Mouse (Mus musculus): ENCODE measurements around the gene Tm4sf20. TPM values are rescaled to one million over a fixed set of nuclear protein-coding genes. Genes with fewer than 3 reads are reported as not detected.

The Tm4sf20 gene
- total RNA-seq (2021) = not detected
- long read RNA-seq, experiment 1 = 0 reads
- long read RNA-seq, experiment 2 = 0 reads

- no peak for DNase-seq (ENCODE audit: low spot score in 2 of 2)
Measured at GRCm38 (mm10) chr1:82768269-82768668, at the start of gene Tm4sf20. Gene Tm4sf20 (minus strand): TSS chr1:82768461.

- no peak for DNase-seq (ENCODE audit: low spot score in 2 of 2)
Measured at GRCm38 (mm10) chr1:82815941-82816716, 47.9 kb upstream of the Tm4sf20 start.

DNA sequence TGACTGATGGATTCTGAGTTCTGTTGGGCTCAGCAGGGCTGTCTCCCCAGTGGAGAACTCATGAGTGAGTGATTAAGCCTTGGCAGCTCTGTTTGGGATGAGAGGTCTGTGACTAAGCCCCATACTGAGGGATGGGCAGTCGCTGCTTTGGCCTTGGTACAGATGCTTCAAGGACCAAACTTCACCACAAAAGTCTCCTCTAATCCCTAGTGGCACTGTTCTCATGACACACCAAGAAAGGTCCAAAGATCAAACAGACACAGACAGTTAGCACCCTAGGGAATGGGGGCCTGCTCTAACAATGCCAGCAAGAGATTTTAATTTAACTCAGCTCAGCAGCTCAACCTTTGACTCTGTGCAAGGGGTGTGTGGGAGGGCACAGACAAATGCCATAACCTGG, 43.5 kb upstream of the Tm4sf20 start:
- DNase-seq (ENCODE audit: low spot score in 2 of 2) = no peak

GRCm38 (mm10) chr1:82808564-82808963, 40.3 kb upstream of the Tm4sf20 start:
- no peak for DNase-seq (ENCODE audit: low spot score in 2 of 2)

GRCm38 (mm10) chr1:82807206-82807605, 38.9 kb upstream of the Tm4sf20 start:
- no peak for DNase-seq (ENCODE audit: low spot score in 2 of 2)

DNA sequence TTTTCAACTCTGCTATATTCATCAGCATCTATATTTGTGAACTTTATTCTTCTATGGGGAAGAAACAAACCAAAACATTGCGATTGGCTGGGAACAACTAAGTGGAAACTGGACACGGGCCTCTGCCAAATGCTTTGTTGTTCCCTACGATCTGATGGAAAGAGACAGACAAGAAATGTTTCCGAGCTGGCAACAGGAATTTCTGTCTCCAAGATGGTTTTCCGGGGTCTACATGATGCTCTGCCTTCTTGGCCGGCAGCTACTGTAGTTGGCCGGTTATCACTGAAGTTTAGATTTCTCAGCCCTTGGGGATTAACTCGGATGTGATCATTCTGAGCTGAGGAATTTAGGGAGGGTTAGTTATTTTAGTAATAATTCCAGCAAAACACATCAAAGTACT, 38.1 kb upstream of the Tm4sf20 start:
- DNase-seq (ENCODE audit: low spot score in 2 of 2) = no peak

- no peak for DNase-seq (ENCODE audit: low spot score in 2 of 2)
Measured at GRCm38 (mm10) chr1:82804059-82804458, 35.8 kb upstream of the Tm4sf20 start.

- no peak for DNase-seq (ENCODE audit: low spot score in 2 of 2)
Measured at GRCm38 (mm10) chr1:82803608-82804007, 35.3 kb upstream of the Tm4sf20 start.

DNA sequence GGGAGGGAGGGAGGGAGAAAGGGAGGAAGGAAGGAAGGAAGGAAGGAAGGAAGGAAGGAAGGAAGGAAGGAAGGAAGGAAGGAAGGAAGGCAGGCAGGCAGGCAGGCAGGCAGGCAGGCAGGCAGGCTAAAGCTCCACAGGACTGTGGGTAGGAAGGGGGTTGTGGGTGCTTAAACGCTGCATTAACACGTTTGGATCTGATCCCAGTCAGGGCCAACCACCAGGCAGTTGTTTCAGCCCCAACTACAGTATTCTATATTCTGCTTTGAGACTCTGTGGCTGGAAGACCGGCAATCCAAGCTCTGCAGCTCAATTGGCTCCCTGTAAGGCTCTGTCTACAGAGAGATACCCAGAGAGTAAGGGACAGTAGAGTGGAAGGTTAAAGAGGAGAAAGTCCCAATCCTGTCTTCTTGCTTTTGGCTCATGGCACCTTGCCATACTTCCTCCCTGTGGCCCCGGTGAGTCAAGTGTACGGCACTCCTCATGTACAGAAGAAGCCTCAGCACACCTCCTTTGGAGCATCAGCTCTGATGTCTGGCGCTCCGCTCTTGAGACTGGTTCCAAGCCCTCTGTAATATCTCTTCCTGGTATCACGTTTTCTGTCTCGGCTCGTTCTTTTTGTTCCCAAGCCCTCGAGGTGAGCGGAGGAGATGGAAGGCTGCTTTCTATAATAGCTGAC, 33.0 kb upstream of the Tm4sf20 start:
- DNase-seq (ENCODE audit: low spot score in 2 of 2) = no peak

DNA sequence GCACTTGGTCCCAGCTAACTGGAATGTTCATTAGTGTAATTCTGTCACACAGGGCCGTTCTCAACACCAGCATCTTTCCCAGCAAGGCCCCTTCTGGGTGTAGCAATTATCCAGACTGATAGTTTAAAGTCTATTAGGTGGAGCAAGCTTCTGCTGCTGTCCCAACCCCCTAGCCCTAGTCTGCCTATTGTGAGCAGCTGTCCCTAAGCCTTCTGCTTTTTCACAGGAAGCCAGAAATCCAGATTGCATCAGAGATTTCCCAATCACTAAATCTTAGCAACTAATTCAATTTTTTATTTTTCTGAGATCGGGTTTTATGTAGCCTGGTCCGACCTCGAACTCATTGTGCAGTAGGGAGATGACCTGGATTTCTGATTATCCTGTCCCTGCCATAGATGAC, 30.7 kb upstream of the Tm4sf20 start:
- DNase-seq (ENCODE audit: low spot score in 2 of 2) = peak in 1 of 2 experiments; percentile 36

DNA sequence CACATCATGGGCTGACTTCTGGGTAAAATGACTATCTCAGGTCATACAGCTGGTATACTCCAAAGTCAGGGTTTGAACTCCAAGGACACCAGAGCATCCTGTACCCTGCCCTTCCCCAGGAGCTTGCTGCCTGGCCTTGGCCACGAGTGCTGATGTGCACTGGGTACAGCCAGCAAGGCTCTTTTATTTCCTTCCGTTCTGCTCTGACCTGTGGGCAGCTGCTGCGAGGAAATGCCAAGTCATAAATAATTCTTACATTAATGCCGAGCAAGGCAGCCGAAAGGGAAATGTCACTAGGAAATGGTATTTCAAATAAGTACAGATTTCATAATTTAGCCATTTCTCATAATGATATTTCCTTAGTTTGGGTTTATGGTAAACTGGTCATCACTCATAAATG, 30.0 kb upstream of the Tm4sf20 start:
- no peak for DNase-seq (ENCODE audit: low spot score in 2 of 2)

DNA sequence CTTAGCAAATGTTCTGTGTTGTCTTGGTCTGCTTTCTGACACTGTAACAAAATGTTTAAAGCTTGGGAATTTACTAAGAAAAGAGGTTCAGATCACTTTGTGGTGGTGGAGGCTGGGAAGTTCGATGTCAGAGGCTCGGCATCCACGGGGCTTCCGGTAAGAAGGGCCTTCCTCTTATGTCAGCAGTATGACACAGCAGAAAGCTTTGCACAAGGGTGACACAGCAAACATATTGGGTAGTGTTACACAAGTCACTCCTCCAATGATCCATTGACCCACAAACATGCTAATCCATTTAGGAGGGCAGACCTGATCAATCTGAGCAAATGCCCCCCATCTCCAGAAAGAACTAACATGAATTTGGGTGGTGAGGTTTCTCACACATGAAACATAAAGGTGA, 28.8 kb upstream of the Tm4sf20 start:
- no peak for DNase-seq (ENCODE audit: low spot score in 2 of 2)

- DNase-seq (ENCODE audit: low spot score in 2 of 2) = no peak
Measured at GRCm38 (mm10) chr1:82795702-82796443, 27.6 kb upstream of the Tm4sf20 start.

GRCm38 (mm10) chr1:82795211-82795610, 26.9 kb upstream of the Tm4sf20 start:
- DNase-seq (ENCODE audit: low spot score in 2 of 2) = no peak

- peak; percentile 31 to 55 for DNase-seq (ENCODE audit: low spot score in 2 of 2)
Measured at GRCm38 (mm10) chr1:82793986-82794385, 25.7 kb upstream of the Tm4sf20 start.

DNA sequence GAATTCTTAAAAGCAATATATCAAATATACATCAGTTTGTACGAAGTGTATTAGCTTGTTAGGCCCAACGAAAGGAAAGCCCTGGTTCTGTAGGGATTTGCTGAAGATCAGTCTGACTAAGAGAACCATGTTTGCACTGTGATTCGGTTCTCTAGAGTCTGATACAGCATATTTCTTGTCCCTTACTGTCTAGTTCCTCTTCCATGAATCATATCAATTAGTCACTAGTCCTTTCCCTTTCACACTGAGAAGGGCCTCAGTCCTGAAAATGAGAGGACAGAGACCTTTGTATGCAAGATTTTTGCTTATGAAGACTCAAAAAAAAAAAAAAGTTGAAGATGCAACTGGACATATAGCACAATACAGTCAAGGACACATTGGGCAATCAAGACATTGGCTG, 24.8 kb upstream of the Tm4sf20 start:
- DNase-seq (ENCODE audit: low spot score in 2 of 2) = no peak

DNA sequence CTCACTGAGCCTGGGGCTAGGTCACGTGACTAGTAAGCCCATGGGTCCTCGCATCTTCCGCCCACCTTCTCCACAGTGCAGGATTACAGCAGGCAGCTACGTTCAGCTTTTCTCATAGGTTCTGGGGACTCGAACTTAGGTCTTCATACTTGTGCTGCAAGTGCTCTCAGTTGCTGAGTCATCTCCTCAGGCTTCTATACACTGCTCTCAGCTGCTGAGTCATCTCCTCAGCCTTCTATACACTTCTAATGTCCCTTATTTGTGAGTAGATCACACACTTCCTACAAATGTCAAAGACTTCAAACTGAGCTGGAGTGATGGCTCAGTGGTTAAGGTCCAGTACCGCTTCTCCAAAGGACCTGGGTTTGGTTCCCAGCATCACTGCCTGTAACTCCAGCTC, 24.0 kb upstream of the Tm4sf20 start:
- no peak for DNase-seq (ENCODE audit: low spot score in 2 of 2)

DNA sequence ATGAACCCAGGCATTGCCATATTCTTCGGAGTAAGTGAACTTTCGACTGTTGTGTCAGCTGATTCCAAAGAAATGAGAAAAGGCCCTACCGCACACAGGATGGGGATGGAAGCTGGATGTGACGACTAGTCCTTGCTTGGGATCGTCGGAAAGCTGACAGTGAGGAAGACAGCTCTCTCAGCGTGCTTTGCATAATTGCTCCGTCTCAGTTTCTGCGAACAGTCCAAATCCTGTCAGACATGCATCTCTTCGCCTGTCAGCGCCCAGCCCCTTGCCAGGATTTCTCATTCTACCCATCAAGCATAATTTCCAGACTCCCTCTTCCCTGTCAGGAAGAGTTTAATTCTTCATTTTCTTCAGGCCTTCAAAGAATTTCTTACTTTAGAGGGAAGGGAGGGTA, 22.8 kb upstream of the Tm4sf20 start:
- no peak for DNase-seq (ENCODE audit: low spot score in 2 of 2)

- peak; percentile 50 to 84 for DNase-seq (ENCODE audit: low spot score in 2 of 2)
Measured at GRCm38 (mm10) chr1:82788070-82788469, 19.8 kb upstream of the Tm4sf20 start.

DNA sequence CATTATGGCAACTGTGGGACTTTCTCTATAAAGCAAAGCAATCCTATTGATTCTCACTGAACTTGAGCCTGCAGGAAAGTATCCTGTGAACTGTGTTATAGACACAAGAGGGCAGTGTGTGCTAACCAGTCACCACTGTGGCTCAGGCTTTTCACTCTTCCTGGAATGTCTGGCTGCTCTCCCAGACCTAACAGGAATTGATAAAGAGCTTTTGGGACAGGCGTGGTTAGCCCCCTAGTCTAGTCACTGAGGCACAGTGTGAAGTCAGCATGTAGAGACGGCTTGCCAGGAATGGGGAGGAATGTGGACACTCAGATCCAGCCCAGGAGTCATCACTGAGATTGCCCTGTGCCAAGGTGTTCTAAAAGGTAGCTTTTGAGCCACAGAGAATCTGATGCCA, 19.2 kb upstream of the Tm4sf20 start:
- peak; percentile 69 to 87 for DNase-seq (ENCODE audit: low spot score in 2 of 2)

DNA sequence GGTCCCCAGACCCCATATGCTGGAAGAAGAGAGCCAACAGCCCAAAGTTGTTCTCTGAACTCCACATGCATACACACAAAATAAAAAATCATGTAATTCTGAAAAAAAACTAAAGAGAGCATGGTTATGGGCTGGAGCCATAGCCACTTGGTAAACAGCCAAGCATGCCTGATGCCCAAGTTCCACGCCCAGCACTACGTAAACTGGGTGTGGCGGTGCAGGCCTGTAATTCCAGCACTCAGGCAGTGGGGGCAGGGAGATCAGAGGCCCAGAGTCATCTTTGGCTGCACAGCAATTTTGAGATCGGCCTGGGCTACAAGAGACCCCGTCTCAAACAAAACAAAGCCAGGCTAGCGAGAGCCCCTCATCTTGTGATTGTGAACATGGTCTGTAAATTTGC, 17.3 kb upstream of the Tm4sf20 start:
- DNase-seq (ENCODE audit: low spot score in 2 of 2) = no peak

DNA sequence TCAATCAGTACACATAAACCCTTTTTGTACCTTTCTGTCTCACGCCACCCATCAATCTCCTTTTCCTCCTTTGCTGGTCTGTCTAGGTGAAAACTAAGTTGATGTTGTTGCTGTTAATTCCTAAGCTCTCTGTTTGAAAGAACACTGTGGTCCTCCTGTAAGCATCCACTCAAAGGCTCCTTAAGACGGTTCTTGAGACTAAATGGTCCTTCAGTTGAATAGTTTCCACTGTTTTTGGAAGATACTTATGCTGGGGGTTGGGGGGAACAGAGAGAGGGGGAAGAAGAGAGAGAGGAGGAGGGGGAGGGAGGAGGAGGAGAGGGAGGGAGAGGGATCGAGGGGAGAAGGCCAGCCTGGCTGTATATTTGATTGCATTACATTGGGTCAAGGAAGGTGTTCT, 15.3 kb upstream of the Tm4sf20 start:
- no peak for DNase-seq (ENCODE audit: low spot score in 2 of 2)
